15 mouse cellular contexts compared by ENCODE assay signal in genomic region chr15:97106556-97106955, GRCm38 (mm10). TPM values are rescaled to one million over a fixed set of nuclear protein-coding genes. Genes with fewer than 3 reads are reported as not detected.
DNase-seq lines count a peak whose midpoint lies in the region; ATAC-seq and TF ChIP-seq lines count a peak whose summit lies in the region.
"Had no signal": no experiment of that assay in that cellular context is flagged by ENCODE, and none has a peak within 500 bp of the region (broad histone marks: within the 10 kb centered on the region; RNA-seq: fewer than 3 reads in every experiment).

No protein-coding gene starts in this region.

- TF ChIP-seq CTCF in thymus, adult 2 months (IDR thresholded peaks at IDR 0.05; ENCODE audit: borderline replicate concordance, control insufficient read depth, extremely low read depth, insufficient read depth, low read length, poor library complexity): no peak

- no peak overlapping the region for H3K9ac ChIP-seq in intestine, embryonic 14.5 days (ENCODE audit: low read length)
- no peak overlapping the region for H3K9ac ChIP-seq in intestine, embryonic 15.5 days
- H3K9ac ChIP-seq: hindbrain, embryonic 13.5 days; limb, embryonic 13.5 days had no signal

- H3K27me3 ChIP-seq in intestine, embryonic 14.5 days (replicated peaks; ENCODE audit: control insufficient read depth, insufficient read depth, low read length): no peaks in the 10 kb centered on the region
- no peaks in the 10 kb centered on the region for H3K27me3 ChIP-seq in intestine, embryonic 15.5 days (replicated peaks)
- H3K27me3 ChIP-seq in thymus, adult 2 months (ENCODE audit: control insufficient read depth, insufficient read depth, low read length): no peaks in the 10 kb centered on the region
- H3K27me3 ChIP-seq: hindbrain, embryonic 13.5 days; limb, embryonic 13.5 days had no signal

- H3K4me3 ChIP-seq in intestine, embryonic 14.5 days (ENCODE audit: low read depth, low read length): no peak overlapping the region
- H3K4me3 ChIP-seq in intestine, embryonic 15.5 days (replicated peaks): no peak overlapping the region
- no peak overlapping the region for H3K4me3 ChIP-seq in thymus, adult 2 months (ENCODE audit: control insufficient read depth, insufficient read depth, low read length)
- H3K4me3 ChIP-seq: hindbrain, embryonic 13.5 days; limb, embryonic 13.5 days had no signal

- H3K4me1 ChIP-seq in intestine, embryonic 14.5 days (replicated peaks; ENCODE audit: control insufficient read depth, insufficient read depth, low read length): peaks cover 4% of the 10 kb centered on the region; the same call in 1 of the 2 replicates
- 0 out of 2 replicates have a peak, but pooled peaks cover 9% of the 10 kb centered on the region for H3K4me1 ChIP-seq in intestine, embryonic 15.5 days (replicated peaks)
- H3K4me1 ChIP-seq in thymus, adult 2 months (replicated peaks; ENCODE audit: control insufficient read depth, insufficient read depth, low read length): no peaks in the 10 kb centered on the region
- H3K4me1 ChIP-seq: hindbrain, embryonic 13.5 days had no signal

- H3K4me2 ChIP-seq in intestine, embryonic 14.5 days (ENCODE audit: low read length): no peak overlapping the region
- no peak overlapping the region for H3K4me2 ChIP-seq in intestine, embryonic 15.5 days (replicated peaks)
- H3K4me2 ChIP-seq: hindbrain, embryonic 13.5 days; limb, embryonic 13.5 days had no signal

- WGBS in intestine, embryonic 14.5 days: 72% methylated on average over 6 of the region's 6 CpGs
- 77% methylated on average over 6 of the region's 6 CpGs for WGBS in intestine, embryonic 15.5 days
- WGBS in thymus, adult 2 months: 92% methylated on average over 6 of the region's 6 CpGs

- no peaks in the 10 kb centered on the region for H3K36me3 ChIP-seq in intestine, embryonic 14.5 days (ENCODE audit: control insufficient read depth, insufficient read depth, low read length)
- H3K36me3 ChIP-seq in intestine, embryonic 15.5 days: no peaks in the 10 kb centered on the region
- no peaks in the 10 kb centered on the region for H3K36me3 ChIP-seq in thymus, adult 2 months (ENCODE audit: control insufficient read depth, insufficient read depth, low read length)
- H3K36me3 ChIP-seq: hindbrain, embryonic 13.5 days; limb, embryonic 13.5 days had no signal

- ATAC-seq in intestine, embryonic 14.5 days (replicated peaks; ENCODE audit: low FRiP score, low TSS enrichment, low read depth): no peak
- no peak for ATAC-seq in intestine, embryonic 15.5 days
- ATAC-seq: intestine, postnatal 0 days had no signal

- H3K9me3 ChIP-seq in intestine, embryonic 14.5 days (ENCODE audit: control insufficient read depth, low read length): no peaks in the 10 kb centered on the region
- H3K9me3 ChIP-seq in intestine, embryonic 15.5 days: no peaks in the 10 kb centered on the region
- H3K9me3 ChIP-seq: hindbrain, embryonic 13.5 days had no signal

- H3K27ac ChIP-seq in intestine, embryonic 14.5 days (ENCODE audit: low read depth): no peak overlapping the region
- no peak overlapping the region for H3K27ac ChIP-seq in intestine, embryonic 15.5 days
- H3K27ac ChIP-seq in thymus, adult 2 months (ENCODE audit: control insufficient read depth, insufficient read depth, low read length): no peak overlapping the region
- H3K27ac ChIP-seq: hindbrain, embryonic 13.5 days; kidney, postnatal 0 days; limb, embryonic 13.5 days had no signal

- peak; percentile 18 for DNase-seq in intestine, embryonic 14.5 days (ENCODE audit: low spot score)
- DNase-seq in right cerebral cortex, adult 18-20 months: peak; percentile 24
- no peak for DNase-seq in right cerebral cortex, postnatal 4 days
- peak; percentile 24 to 60 for DNase-seq in frontal cortex, postnatal 36 days (ENCODE audit: low spot score in 2 of 2)
- DNase-seq in right cerebral cortex, postnatal 36 days (ENCODE audit: low spot score in 2 of 2): peak; percentile 11 to 18
- DNase-seq in thymus, adult 2 months: no peak
- no peak for DNase-seq in heart, adult 8-10 months (ENCODE audit: low spot score)
- DNase-seq: cerebellum, postnatal 25 days; thymus, adult 18-20 months had no signal

- TF ChIP-seq POLR2A in thymus, adult 2 months (IDR thresholded peaks at IDR 0.05; ENCODE audit: control insufficient read depth, extremely low read depth, insufficient read depth, low read length, poor library complexity): no peak

RNA-seq across cellular contexts. Expression of gene Slc38a4, which starts 50.8 kb away (rescaled TPM):
- polyA plus RNA-seq in intestine, embryonic 14.5 days (2014; fragmentation: Nextera tagmentation; extraction: Ambion mirVana): 68.3 and 74.8 TPM in 2 replicates
- 42.9 and 50.5 TPM in 2 replicates for polyA plus RNA-seq in intestine, embryonic 15.5 days (2015; fragmentation: Nextera tagmentation; extraction: Ambion mirVana)
- 1.8 and 2.2 TPM in 2 replicates for polyA plus RNA-seq in thymus, adult 2 months (2012; rRNA removed)
- total RNA-seq in heart, adult 8-10 months (2022): 1 to 10 TPM; 3.0 to 5.3 (median 3.7) TPM
- total RNA-seq: megakaryocyte-erythroid progenitor cell, adult 5-6 weeks had no signal

Comparison
In these comparisons a context has a peak if more than half of its experiments do, and no peak if none do; other contexts are left out.
1. DNase-seq: peak in intestine, embryonic 14.5 days (single experiment), right cerebral cortex, adult 18-20 months (single experiment), frontal cortex, postnatal 36 days (2 of 2) and right cerebral cortex, postnatal 36 days (2 of 2); none in right cerebral cortex, postnatal 4 days (single experiment), thymus, adult 2 months (single experiment) and heart, adult 8-10 months (single experiment).
2. RNA of gene Slc38a4, which starts 50.8 kb away (polyA plus RNA-seq): 68.3 to 74.8 TPM in intestine, embryonic 14.5 days and 42.9 to 50.5 TPM in intestine, embryonic 15.5 days; 1.8 to 2.2 TPM in thymus, adult 2 months; every median in the first group is over 10 times any median in the second.